Mouse (Mus musculus): ENCODE data around the gene Cdyl. TPM values are rescaled to one million over a fixed set of nuclear protein-coding genes. Genes with fewer than 3 reads are reported as not detected.

Gene Cdyl
- polyA plus RNA-seq, 1 experiment from 2014 or later: 8.2 TPM

DNA sequence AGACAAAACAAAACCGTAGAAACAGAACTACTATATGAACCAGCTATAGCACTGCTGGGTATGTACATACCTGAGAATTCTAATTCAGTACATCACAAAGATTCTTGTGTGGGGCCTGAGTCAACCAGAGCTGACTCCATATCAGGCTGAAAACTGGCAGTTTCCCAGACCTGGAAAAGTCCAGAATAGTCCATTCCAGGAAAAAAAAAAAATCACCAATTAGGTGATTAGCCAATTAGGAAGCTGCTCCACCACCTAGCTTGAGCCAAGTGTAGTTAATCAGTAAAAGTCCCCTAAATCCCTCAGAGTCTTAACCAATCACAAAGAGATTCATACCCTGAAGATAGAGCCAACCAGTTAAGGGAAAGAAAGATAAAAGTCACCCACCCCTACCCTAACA lies 251.8 kb downstream of the Cdyl start:
- no peak for ATAC-seq (ENCODE audit: low FRiP score, low TSS enrichment)

More for the DNA sequence above, 251.8 kb downstream of the Cdyl start:
- H3K4me3 ChIP-seq (ENCODE audit: low read length): no peak overlapping the region
- 86% methylated on average over 1 of the region's 1 CpGs for WGBS
- H3K27ac ChIP-seq (ENCODE audit: low read length): no peak overlapping the region
- no peaks in the 10 kb centered on the region for H3K4me1 ChIP-seq (ENCODE audit: insufficient read depth, low read length)
- H3K36me3 ChIP-seq (ENCODE audit: insufficient read depth, low read length): no peaks in the 10 kb centered on the region
- no peak overlapping the region for H3K9ac ChIP-seq (replicated peaks; ENCODE audit: low read length)
- H3K4me2 ChIP-seq (replicated peaks; ENCODE audit: low read depth, low read length): no peak overlapping the region
- H3K27me3 ChIP-seq (ENCODE audit: insufficient read depth, low read length): no peaks in the 10 kb centered on the region
- 0 out of 2 replicates have a peak, but pooled peaks cover 4% of the 10 kb centered on the region for H3K9me3 ChIP-seq (ENCODE audit: low read length)

Other genes starting within 250 kb of the Cdyl start
- 14.3 and 16.1 TPM in 2 replicates for gene Rpp40, start 246.5 kb downstream of the Cdyl start, polyA plus RNA-seq (2015; fragmentation: Nextera tagmentation; extraction: Ambion mirVana)